Mouse (Mus musculus) CH12.LX (cell line): ENCODE measurements at regions not wholly inside any gene's neighbourhood (a gene's known extent, or its start where the extent isn't known, plus 50 kb on each side); places are given as distances from the start of the nearest gene placed in this dataset.

ENCODE experiments used
- DNase-seq: peaks from one replicate; pipeline ENCODE4 v3.0.0-alpha.2; 2013; ENCODE audit errors: extremely low read depth
- H3K27ac ChIP-seq: 2 replicates; pipeline ENCODE4 v1.5.1; 2012; ENCODE audit warnings: low read depth, mild to moderate bottlenecking, control low read depth, moderate library complexity; ENCODE audit not compliant: insufficient read depth
- H3K27me3 ChIP-seq: replicated peaks from 2 replicates; pipeline ENCODE3; 2012; ENCODE audit warnings: inconsistent platforms
- H3K36me3 ChIP-seq, 2 experiments: replicated peaks in 1 of 2; 2 replicates each; pipeline versions ENCODE3 to v1.6.1; 2012; ENCODE audit warnings: inconsistent platforms in 1 of 2, low read length in 1 of 2, mild to moderate bottlenecking in 1 of 2, mixed read lengths in 1 of 2, moderate library complexity in 1 of 2; ENCODE audit not compliant: control insufficient read depth in 1 of 2, insufficient read depth in 1 of 2
- H3K4me1 ChIP-seq, 2 experiments: 2 replicates each; pipeline ENCODE4 v1.6.1; 2012; ENCODE audit warnings: inconsistent platforms in 1 of 2, moderate library complexity in 1 of 2; ENCODE audit not compliant: insufficient read depth in 2 of 2, control insufficient read depth in 1 of 2
- H3K4me2 ChIP-seq: 2 replicates; pipeline ENCODE4 v1.6.1; 2012; ENCODE audit warnings: low read depth, mild to moderate bottlenecking, control low read depth; ENCODE audit not compliant: poor library complexity, insufficient read depth, severe bottlenecking
- H3K4me3 ChIP-seq, 3 experiments: fragments of 150-350 bp in 1 of 3; sonication (generic) in 1 of 3; replicated peaks in 1 of 3; 2 replicates each; pipeline versions ENCODE3 to v1.5.1; 2011 to 2012; ENCODE audit warnings: low read depth in 2 of 3, low read length in 2 of 3, mild to moderate bottlenecking in 2 of 3, moderate library complexity in 2 of 3, control low read depth in 1 of 3, improper control_type of control experiment in 1 of 3, inconsistent platforms in 1 of 3, mixed read lengths in 1 of 3; ENCODE audit not compliant: poor library complexity in 1 of 3
- H3K79me2 ChIP-seq: replicated peaks from 2 replicates; pipeline ENCODE4 v1.6.1; 2012; ENCODE audit warnings: mild to moderate bottlenecking, moderate library complexity; ENCODE audit not compliant: control insufficient read depth, poor library complexity, insufficient read depth, severe bottlenecking; ENCODE audit errors: extremely low read depth
- H3K9ac ChIP-seq: 2 replicates; pipeline ENCODE4 v1.6.1; 2012; ENCODE audit warnings: low read depth, mild to moderate bottlenecking, control low read depth, moderate library complexity; ENCODE audit not compliant: insufficient read depth
- H3K9me3 ChIP-seq: replicated peaks from 2 replicates; pipeline ENCODE3; 2012; ENCODE audit warnings: low read length, inconsistent platforms, mixed read lengths
- CHD1 ChIP-seq: IDR thresholded peaks from 2 replicates; pipeline ENCODE4 v1.6.1; 2012; ENCODE audit warnings: low read depth, low read length, improper control_type of control experiment, inconsistent platforms
- E2F4 ChIP-seq: IDR thresholded peaks from 2 replicates; pipeline ENCODE4 v1.6.1; 2011; ENCODE audit warnings: low read depth, low read length, improper control_type of control experiment; ENCODE audit not compliant: insufficient replicate concordance
- ELF1 ChIP-seq: IDR thresholded peaks from 2 replicates; pipeline ENCODE4 v1.6.1; 2014; ENCODE audit warnings: low read depth, mild to moderate bottlenecking, inconsistent platforms, low read length, improper control_type of control experiment
- EP300 ChIP-seq: IDR thresholded peaks from 2 replicates; pipeline ENCODE4 v1.6.1; 2011; ENCODE audit warnings: low read length, improper control_type of control experiment
- IRF4 ChIP-seq: IDR thresholded peaks from 2 replicates; pipeline ENCODE4 v1.6.1; 2014; ENCODE audit warnings: low read depth, mild to moderate bottlenecking, inconsistent platforms, low read length, improper control_type of control experiment
- KAT2A ChIP-seq: IDR thresholded peaks from 2 replicates; pipeline ENCODE4 v1.6.1; 2012; ENCODE audit warnings: low read length, improper control_type of control experiment, inconsistent platforms; ENCODE audit not compliant: insufficient replicate concordance
- MAZ ChIP-seq: IDR thresholded peaks from 2 replicates; pipeline ENCODE4 v1.6.1; 2012; ENCODE audit warnings: low read depth, mild to moderate bottlenecking, inconsistent platforms, low read length, improper control_type of control experiment, moderate library complexity
- MXI1 ChIP-seq: IDR thresholded peaks from 2 replicates; pipeline ENCODE4 v1.6.1; 2011; ENCODE audit warnings: mild to moderate bottlenecking, low read depth, low read length, improper control_type of control experiment
- NRF1 ChIP-seq: IDR thresholded peaks from 2 replicates; pipeline ENCODE4 v1.6.1; 2014; ENCODE audit warnings: low read depth, mild to moderate bottlenecking, inconsistent platforms, low read length, improper control_type of control experiment, moderate library complexity
- PAX5 ChIP-seq: IDR thresholded peaks from 2 replicates; pipeline ENCODE4 v1.6.1; 2012; ENCODE audit warnings: low read length, inconsistent platforms, mixed read lengths
- RCOR1 ChIP-seq: conservative IDR thresholded peaks from 2 replicates; pipeline ENCODE4 v1.6.1; 2012; ENCODE audit warnings: low read depth, mild to moderate bottlenecking, inconsistent platforms, low read length, improper control_type of control experiment
- SIN3A ChIP-seq: IDR thresholded peaks from 2 replicates; pipeline ENCODE4 v1.6.1; 2012; ENCODE audit warnings: low read length, improper control_type of control experiment, inconsistent platforms
- SMC3 ChIP-seq: IDR thresholded peaks from 2 replicates; pipeline ENCODE4 v1.6.1; 2011; ENCODE audit warnings: low read depth, low read length, improper control_type of control experiment
- TBP ChIP-seq: conservative IDR thresholded peaks from 2 replicates; pipeline ENCODE4 v1.6.1; 2011; ENCODE audit warnings: low read depth, low read length, improper control_type of control experiment
- USF1 ChIP-seq: IDR thresholded peaks from 2 replicates; pipeline ENCODE4 v1.6.1; 2014; ENCODE audit warnings: low read depth, mild to moderate bottlenecking, inconsistent platforms, low read length, improper control_type of control experiment
- USF2 ChIP-seq: conservative IDR thresholded peaks from 2 replicates; pipeline ENCODE4 v1.6.1; 2011; ENCODE audit warnings: low read depth, low read length, improper control_type of control experiment
- ZC3H11A ChIP-seq: IDR thresholded peaks from 2 replicates; pipeline ENCODE4 v1.6.1; 2012; ENCODE audit warnings: low read depth, mild to moderate bottlenecking, inconsistent platforms, low read length, improper control_type of control experiment
- ZMIZ1 ChIP-seq: IDR thresholded peaks from 2 replicates; pipeline ENCODE4 v1.6.1; 2012; ENCODE audit warnings: low read depth, mild to moderate bottlenecking, inconsistent platforms, low read length, improper control_type of control experiment
- ZNF384 ChIP-seq: IDR thresholded peaks from 2 replicates; pipeline ENCODE4 v1.6.1; 2012; ENCODE audit warnings: low read depth, low read length, improper control_type of control experiment, inconsistent platforms
- dilution Hi-C: fragments of 300-500 bp; cut with MboI; formaldehyde crosslinking; loops from 2 replicates; pipeline ENCODE4 v1.14.3; 2020; ENCODE audit warnings: low sequenced_read_pairs; ENCODE audit not compliant: extremely low pct_unique_long_range_greater_than_20kb, extremely low pct_ligation_motif_present
- in situ Hi-C: fragments of 300-500 bp; cut with MboI; formaldehyde crosslinking; loops from 3 replicates; pipeline ENCODE4 v1.14.3; 2019; ENCODE audit warnings: low sequenced_read_pairs, low pct_ligation_motif_present, low pct_unique_long_range_greater_than_20kb, mixed read lengths

GRCm38 (mm10) chr11:110703511-110703910 is 264.3 kb upstream of the Kcnj16 start:
- Histone ChIP-seq H3K9me3 (no peaks in the 10 kb centered on the region), H3K4me2 (no peak overlapping the region), H3K27ac (no peak overlapping the region), H3K79me2 (no peaks in the 10 kb centered on the region), H3K27me3 (no peaks in the 10 kb centered on the region), H3K36me3 (no peaks in the 10 kb centered on the region), H3K4me3 (no peak overlapping the region), H3K9ac (no peak overlapping the region), H3K4me1 (0 out of 4 replicates have a peak, but pooled peaks cover 0 to 4% of the 10 kb centered on the region in 2 experiments)
- no peak for TF ChIP-seq ELF1
- TF ChIP-seq USF1 = no peak
- in situ Hi-C loops (no loop called here), dilution Hi-C loops (no loop called here)
- no peak for DNase-seq

- DNase-seq = no peak
- Histone ChIP-seq H3K4me1 (0 out of 4 replicates have a peak, but pooled peaks cover 0 to 2% of the 10 kb centered on the region in 2 experiments), H3K27ac (no peak overlapping the region), H3K4me3 (no peak overlapping the region), H3K79me2 (no peaks in the 10 kb centered on the region), H3K4me2 (no peak overlapping the region), H3K36me3 (no peaks in the 10 kb centered on the region), H3K27me3 (no peaks in the 10 kb centered on the region), H3K9me3 (no peaks in the 10 kb centered on the region), H3K9ac (no peak overlapping the region)
- in situ Hi-C loops (no loop called here), dilution Hi-C loops (no loop called here)
- TF ChIP-seq USF2 (no peak), SMC3 (no peak)
Measured at GRCm38 (mm10) chr11:110707328-110707727, 260.5 kb upstream of the Kcnj16 start.

- Histone ChIP-seq H3K9me3 (no peaks in the 10 kb centered on the region), H3K4me2 (no peak overlapping the region), H3K4me1 (peaks cover 0 to 13% of the 10 kb centered on the region in 2 experiments; a peak in 2 of 4 replicates), H3K79me2 (no peaks in the 10 kb centered on the region), H3K9ac (no peak overlapping the region), H3K27ac (no peak overlapping the region), H3K27me3 (no peaks in the 10 kb centered on the region), H3K36me3 (no peaks in the 10 kb centered on the region), H3K4me3 (no peak overlapping the region)
- dilution Hi-C loops (no loop called here), in situ Hi-C loops (no loop called here)
- TF ChIP-seq SIN3A (no peak), TBP (no peak), MXI1 (no peak), PAX5 (no peak), NRF1 (no peak), MAZ (no peak), IRF4 (no peak), E2F4 (no peak), ZMIZ1 (no peak), USF2 (no peak), ZNF384 (no peak), RCOR1 (no peak), USF1 (no peak), CHD1 (no peak), KAT2A (no peak), EP300 (no peak), ZC3H11A (no peak)
- DNase-seq = no peak
Measured at GRCm38 (mm10) chr11:110715300-110715699, 252.5 kb upstream of the Kcnj16 start.
